Mouse (Mus musculus) limb, embryonic 14.5 days (tissue): ENCODE results near the gene Nacc1. TPM values are rescaled to one million over a fixed set of nuclear protein-coding genes. Genes with fewer than 3 reads are reported as not detected.

Source experiments
- ATAC-seq: fragments of 200-750 bp; cut with Nextera tagmentation; 2 replicates; pipeline ENCODE4 v1.8.0; 2017; ENCODE audit warnings: low read depth, moderate number of reproducible peaks, moderate TSS enrichment; ENCODE audit not compliant: low FRiP score
- DNase-seq: peaks from one replicate; pipeline ENCODE4 v3.0.0-alpha.2; 2015; ENCODE audit warnings: low spot score
- H3K27ac ChIP-seq: fragments of 300-500 bp; sonication (generic); replicated peaks from 2 replicates; pipeline ENCODE4 v1.5.1; 2014; ENCODE audit warnings: low read depth, mild to moderate bottlenecking, low read length, moderate library complexity, mixed read lengths
- H3K27me3 ChIP-seq: fragments of 300-500 bp; sonication (generic); 2 replicates; pipeline ENCODE4 v1.6.1; 2014; ENCODE audit warnings: low read length, mixed read lengths; ENCODE audit not compliant: control insufficient read depth, insufficient read depth
- H3K36me3 ChIP-seq: fragments of 300-500 bp; sonication (generic); 2 replicates; pipeline ENCODE4 v1.6.1; 2014; ENCODE audit warnings: mild to moderate bottlenecking, low read length, moderate library complexity, mixed read lengths; ENCODE audit not compliant: control insufficient read depth, insufficient read depth
- H3K4me1 ChIP-seq: fragments of 300-500 bp; sonication (generic); 2 replicates; pipeline ENCODE4 v1.6.1; 2014; ENCODE audit warnings: antibody characterized with exemption, low read length, mixed read lengths; ENCODE audit not compliant: control insufficient read depth, insufficient read depth
- H3K4me2 ChIP-seq: fragments of 300-500 bp; sonication (generic); replicated peaks from 2 replicates; pipeline ENCODE4 v1.6.1; 2014; ENCODE audit warnings: low read depth, mild to moderate bottlenecking, low read length, moderate library complexity; ENCODE audit not compliant: severe bottlenecking
- H3K4me3 ChIP-seq: fragments of 300-500 bp; sonication (generic); replicated peaks from 2 replicates; pipeline ENCODE4 v1.5.1; 2014; ENCODE audit warnings: low read length
- H3K9ac ChIP-seq: fragments of 300-500 bp; sonication (generic); 2 replicates; pipeline ENCODE4 v1.6.1; 2014; ENCODE audit warnings: mild to moderate bottlenecking, low read depth, low read length, moderate library complexity; ENCODE audit not compliant: severe bottlenecking
- H3K9me3 ChIP-seq: fragments of 300-500 bp; sonication (generic); 2 replicates; pipeline ENCODE4 v1.6.1; 2016; ENCODE audit warnings: low read length; ENCODE audit not compliant: control insufficient read depth
- POLR2A ChIP-seq: fragments of 200-500 bp; IDR thresholded peaks from 2 replicates; pipeline ENCODE4 v1.8.0; 2012; ENCODE audit warnings: inconsistent platforms, mild to moderate bottlenecking, moderate library complexity, borderline replicate concordance; ENCODE audit not compliant: insufficient read depth, insufficient read length; ENCODE audit errors: extremely low read depth
- WGBS: fragments of 180-500 bp; shearing (Covaris S2); extraction: QIAGEN DNeasy Blood & Tissue Kit; methylation state at CpG from one replicate; pipeline ENCODE4 v1.1.7; 2014; 5-methylcytosine and 5-hydroxymethylcytosine counted together
- polyA plus RNA-seq, 2 experiments: library from polyadenylated mRNA; depleted of rRNA in 1 of 2; stranded (reverse) in 1 of 2; unstranded in 1 of 2; fragments of >200 nt; fragmentation: Nextera tagmentation in 1 of 2; extraction: Ambion mirVana in 1 of 2; gene quantifications; 2 replicates each; pipeline versions ENCODE4 v1.2.1 to v1.2.3; 2012 to 2014

The Nacc1 gene
- polyA plus RNA-seq, 2 experiments: 18.5 to 68.8 TPM

DNA sequence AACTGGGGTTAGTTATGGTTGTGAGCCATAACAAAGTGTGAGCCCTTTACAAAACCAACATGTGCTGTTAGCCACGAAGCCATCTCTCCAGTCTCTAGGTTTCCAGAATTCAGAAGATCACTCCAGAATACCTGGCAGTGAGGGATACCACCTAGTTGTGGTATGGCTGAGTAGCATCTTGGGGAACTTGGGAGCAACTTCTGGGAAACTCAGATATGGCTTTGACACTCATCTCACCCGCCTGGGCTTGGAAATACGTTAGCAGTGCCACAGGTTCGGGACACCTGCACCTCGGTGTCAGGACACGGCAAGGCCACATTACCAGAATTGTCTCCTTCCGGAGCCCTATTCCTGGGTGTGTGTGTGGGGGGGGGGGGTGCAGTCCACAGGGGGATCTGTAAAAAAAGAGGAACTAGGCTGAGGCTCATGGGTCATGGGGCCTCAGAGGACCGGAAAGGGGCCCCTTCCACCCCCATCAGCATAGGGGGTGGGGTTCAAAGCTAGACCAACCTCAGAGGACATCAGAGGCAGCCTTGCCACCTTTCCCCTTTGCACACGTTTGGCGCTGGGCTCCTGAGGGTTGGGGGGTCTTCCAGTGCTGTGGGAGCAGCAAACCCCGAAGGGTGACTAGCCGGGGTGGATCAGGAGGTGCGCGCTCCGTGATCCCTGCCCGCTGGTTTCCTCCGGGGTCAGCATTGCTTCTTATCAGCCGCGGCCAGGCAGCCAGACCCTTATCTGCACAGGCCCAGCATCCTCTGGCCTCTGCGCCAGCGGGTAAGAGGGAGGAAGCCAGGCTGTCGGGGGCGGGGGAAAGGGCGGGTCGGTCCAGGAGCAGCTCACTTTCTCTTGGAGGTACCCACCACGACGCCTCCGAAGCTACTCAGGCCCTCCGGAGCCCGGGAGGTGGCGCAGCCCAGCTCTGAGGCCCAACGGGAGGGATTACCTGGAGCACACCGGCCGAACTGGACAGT, 13.6 kb upstream of the Nacc1 start, which contains the start of gene Lyl1:
Gene Lyl1, plus strand, starts transcription at position 517 of the 971 bp plus-strand sequence.
- Histone ChIP-seq H3K4me2 (peak within 1 kb of the TSS; percentile 2; the same call in 1 of the 2 replicates), H3K36me3 (peaks cover 51% of the 10 kb centered on the region), H3K27ac (peak within 1 kb of the TSS; percentile 48; the same call in 1 of the 2 replicates), H3K27me3 (peaks cover 35% of the 10 kb centered on the region), H3K9ac (peak within 1 kb of the TSS; percentile 28; the same call in 1 of the 2 replicates), H3K9me3 (no peaks in the 10 kb centered on the region), H3K4me3 (0 out of 2 replicates have a peak within 1 kb of the TSS, but pooled peaks have one; percentile 3), H3K4me1 (peaks cover 35% of the 10 kb centered on the region)
- no peak for TF ChIP-seq POLR2A
- ATAC-seq (0 out of 2 replicates have a peak, but pooled peaks have one; percentile 4), DNase-seq (no peak)
- 11% methylated on average over 33 of the region's 34 CpGs for WGBS

- DNase-seq (no peak), ATAC-seq (no peak)
- peaks cover 50% of the 10 kb centered on the region for H3K36me3 ChIP-seq
- no peaks in the 10 kb centered on the region for H3K9me3 ChIP-seq
- H3K4me2 ChIP-seq: no peak overlapping the region
- TF ChIP-seq POLR2A: no peak
- H3K27me3 ChIP-seq: peaks cover 30% of the 10 kb centered on the region
- H3K9ac ChIP-seq: no peak overlapping the region
- 76% methylated on average over 5 of the region's 5 CpGs for WGBS
- peaks cover 31% of the 10 kb centered on the region for H3K4me1 ChIP-seq
- 0 out of 2 replicates have a peak overlapping the region, but pooled peaks have one; percentile 48 for H3K27ac ChIP-seq
- H3K4me3 ChIP-seq: no peak overlapping the region
These were observed 12.9 kb upstream of the Nacc1 start for GRCm38 (mm10) chr8:84700526-84700925.

DNA sequence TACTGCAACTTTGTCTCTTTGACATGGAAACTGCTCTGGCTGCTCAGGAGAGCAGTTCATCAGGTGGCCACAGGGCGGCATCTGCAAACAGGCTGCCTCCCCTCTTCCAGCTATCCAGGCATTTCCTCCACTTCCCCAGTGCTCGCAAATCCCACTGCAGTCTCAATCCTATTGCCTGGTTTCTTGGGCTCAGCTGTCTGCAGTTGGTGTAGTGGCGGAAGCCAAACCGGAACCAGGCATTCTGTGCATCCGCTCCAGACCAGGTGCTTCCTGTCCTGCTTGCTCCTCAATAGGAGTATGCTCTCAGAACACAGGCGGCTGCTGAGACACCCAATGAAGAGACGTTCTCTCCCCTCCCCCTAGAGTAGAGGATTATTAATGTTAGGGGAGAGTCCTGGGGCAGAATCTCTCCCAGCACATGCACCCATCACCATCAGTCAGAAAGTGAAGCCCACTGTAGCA, 12.2 kb upstream of the Nacc1 start:
- peaks cover 24% of the 10 kb centered on the region for H3K27me3 ChIP-seq
- ATAC-seq: peak; percentile 10
- no peak overlapping the region for H3K4me3 ChIP-seq

GRCm38 (mm10) chr8:84698929-84699401, 11.3 kb upstream of the Nacc1 start:
- Histone ChIP-seq H3K9ac (no peak overlapping the region), H3K36me3 (peaks cover 52% of the 10 kb centered on the region)
- DNase-seq: no peak

More for the DNA sequence above, 12.2 kb upstream of the Nacc1 start:
- no peak for TF ChIP-seq POLR2A
- Histone ChIP-seq H3K4me1 (peaks cover 24% of the 10 kb centered on the region), H3K4me2 (no peak overlapping the region), H3K9me3 (no peaks in the 10 kb centered on the region), H3K9ac (no peak overlapping the region), H3K36me3 (peaks cover 52% of the 10 kb centered on the region), H3K27ac (peak overlapping the region; percentile 48; the same call in 1 of the 2 replicates)
- WGBS: 39% methylated on average over 7 of the region's 7 CpGs
- peak; percentile 69 for DNase-seq

GRCm38 (mm10) chr8:84698288-84698687, 10.6 kb upstream of the Nacc1 start:
- DNase-seq: no peak
- no peak for TF ChIP-seq POLR2A

More at GRCm38 (mm10) chr8:84698929-84699401, 11.3 kb upstream of the Nacc1 start:
- ATAC-seq: no peak
- peaks cover 19% of the 10 kb centered on the region for H3K27me3 ChIP-seq
- H3K4me2 ChIP-seq: no peak overlapping the region
- H3K4me3 ChIP-seq: no peak overlapping the region
- H3K9me3 ChIP-seq: no peaks in the 10 kb centered on the region
- H3K27ac ChIP-seq: no peak overlapping the region
- H3K4me1 ChIP-seq: peaks cover 17% of the 10 kb centered on the region; the same call in 1 of the 2 replicates
- 80% methylated on average over 9 of the region's 9 CpGs for WGBS
- TF ChIP-seq POLR2A: no peak

More at GRCm38 (mm10) chr8:84698288-84698687, 10.6 kb upstream of the Nacc1 start:
- Histone ChIP-seq H3K4me3 (no peak overlapping the region), H3K9me3 (no peaks in the 10 kb centered on the region), H3K4me1 (peaks cover 17% of the 10 kb centered on the region; the same call in 1 of the 2 replicates), H3K27me3 (peaks cover 12% of the 10 kb centered on the region; the same call in 1 of the 2 replicates), H3K9ac (no peak overlapping the region), H3K36me3 (peaks cover 52% of the 10 kb centered on the region), H3K4me2 (no peak overlapping the region), H3K27ac (no peak overlapping the region)
- WGBS: 92% methylated on average over 5 of the region's 5 CpGs
- ATAC-seq: no peak
